Mouse (Mus musculus) CD4-positive, CD25-positive, alpha-beta regulatory T cell, adult 4 months (primary cell): ENCODE measurements around the gene Zswim8. TPM values are rescaled to one million over a fixed set of nuclear protein-coding genes. Genes with fewer than 3 reads are reported as not detected.

Experiments
- polyA plus RNA-seq, 2 experiments: library from polyadenylated mRNA; unstranded; fragments of 100-300 nt; shearing (Covaris generic); gene quantifications; one replicate each; pipeline ENCODE4 v1.2.1; 2017

Gene Zswim8
- polyA plus RNA-seq, 2 experiments from 2014 or later, result 21.6 to 22.3 TPM

Other genes starting within 250 kb of the Zswim8 start
- 10 to 100 TPM; 60.1 to 71.0 TPM for gene Anxa7, start 227.4 kb upstream of the Zswim8 start, polyA plus RNA-seq
- 1 to 10 TPM; 1.5 to 3.5 TPM for gene Mss51, start 210.7 kb upstream of the Zswim8 start, polyA plus RNA-seq
- gene Ppp3cb, start 161.0 kb upstream of the Zswim8 start, polyA plus RNA-seq, result 10 to 100 TPM; 27.1 to 39.6 TPM
- gene Usp54, start 66.5 kb upstream of the Zswim8 start, polyA plus RNA-seq, result 1 to 10 TPM; 2.1 to 2.9 TPM
- not detected for gene Myoz1, start 51.0 kb upstream of the Zswim8 start, polyA plus RNA-seq
- not detected for gene Synpo2l, start 39.2 kb upstream of the Zswim8 start, polyA plus RNA-seq
- gene Sec24c, start 33.2 kb upstream of the Zswim8 start, polyA plus RNA-seq, result 100 to 1,000 TPM; 120 to 181 TPM
- 1 to 10 TPM; 5.6 to 7.7 TPM for gene Fut11, start 12.6 kb upstream of the Zswim8 start, polyA plus RNA-seq
- gene Chchd1, start 4.5 kb upstream of the Zswim8 start, polyA plus RNA-seq, result 100 to 1,000 TPM; 120 to 143 TPM
- 10 to 100 TPM; 12.9 to 13.7 TPM for gene Ndst2, start 27.0 kb downstream of the Zswim8 start, polyA plus RNA-seq
- 10 to 100 TPM; 32.6 to 37.8 TPM for gene Camk2g, start 86.5 kb downstream of the Zswim8 start, polyA plus RNA-seq
- gene Plau, start 129.1 kb downstream of the Zswim8 start, polyA plus RNA-seq, result not detected
- gene Vcl, start 221.8 kb downstream of the Zswim8 start, polyA plus RNA-seq, result 1 to 10 TPM; 1.4 to 2.6 TPM